Mouse (Mus musculus) lung, embryonic 16.5 days (tissue): Measurements from ENCODE around the gene Fam229a. TPM values are rescaled to one million over a fixed set of nuclear protein-coding genes. Genes with fewer than 3 reads are reported as not detected.

ENCODE experiments used
- ATAC-seq: fragments of 200-750 bp; cut with Nextera tagmentation; 2 replicates; pipeline ENCODE4 v1.8.0; 2017; ENCODE audit warnings: low read depth, mild to moderate bottlenecking, moderate library complexity
- H3K27ac ChIP-seq: fragments of 300-500 bp; sonication (generic); 2 replicates; pipeline ENCODE4 v1.5.1; 2014; ENCODE audit warnings: mild to moderate bottlenecking, control low read depth, low read length
- H3K27me3 ChIP-seq: fragments of 300-500 bp; sonication (generic); 2 replicates; pipeline ENCODE4 v1.6.1; 2014; ENCODE audit warnings: low read depth, low read length, mixed read lengths; ENCODE audit not compliant: control insufficient read depth, insufficient read depth
- H3K36me3 ChIP-seq: fragments of 300-500 bp; sonication (generic); 2 replicates; pipeline ENCODE4 v1.6.1; 2014; ENCODE audit warnings: low read length; ENCODE audit not compliant: control insufficient read depth, insufficient read depth
- H3K4me1 ChIP-seq: fragments of 300-500 bp; sonication (generic); replicated peaks from 2 replicates; pipeline ENCODE4 v1.6.1; 2014; ENCODE audit warnings: low read length, mixed read lengths; ENCODE audit not compliant: control insufficient read depth, insufficient read depth
- H3K4me2 ChIP-seq: fragments of 300-500 bp; sonication (generic); 2 replicates; pipeline ENCODE4 v1.6.1; 2014; ENCODE audit warnings: low read depth, low read length, control low read depth
- H3K4me3 ChIP-seq: fragments of 300-500 bp; sonication (generic); 2 replicates; pipeline ENCODE4 v1.5.1; 2014; ENCODE audit warnings: mild to moderate bottlenecking, low read length, control low read depth
- H3K9ac ChIP-seq: fragments of 300-500 bp; sonication (generic); 2 replicates; pipeline ENCODE4 v1.6.1; 2014; ENCODE audit warnings: low read length, control low read depth
- H3K9me3 ChIP-seq: fragments of 300-500 bp; sonication (generic); 2 replicates; pipeline ENCODE4 v1.6.1; 2016; ENCODE audit warnings: low read length; ENCODE audit not compliant: control insufficient read depth
- WGBS: fragments of 180-500 bp; shearing (Covaris S2); extraction: QIAGEN DNeasy Blood & Tissue Kit; methylation state at CpG from one replicate; pipeline ENCODE4 v1.1.7; 2014; 5-methylcytosine and 5-hydroxymethylcytosine counted together
- polyA plus RNA-seq: library from polyadenylated mRNA; unstranded; fragments of >200 nt; fragmentation: Nextera tagmentation; extraction: Ambion mirVana; gene quantifications from 2 replicates; pipeline ENCODE4 v1.2.1, GENCODE M21; 2015

Fam229a gene
- not detected in 2 replicates for polyA plus RNA-seq

DNA sequence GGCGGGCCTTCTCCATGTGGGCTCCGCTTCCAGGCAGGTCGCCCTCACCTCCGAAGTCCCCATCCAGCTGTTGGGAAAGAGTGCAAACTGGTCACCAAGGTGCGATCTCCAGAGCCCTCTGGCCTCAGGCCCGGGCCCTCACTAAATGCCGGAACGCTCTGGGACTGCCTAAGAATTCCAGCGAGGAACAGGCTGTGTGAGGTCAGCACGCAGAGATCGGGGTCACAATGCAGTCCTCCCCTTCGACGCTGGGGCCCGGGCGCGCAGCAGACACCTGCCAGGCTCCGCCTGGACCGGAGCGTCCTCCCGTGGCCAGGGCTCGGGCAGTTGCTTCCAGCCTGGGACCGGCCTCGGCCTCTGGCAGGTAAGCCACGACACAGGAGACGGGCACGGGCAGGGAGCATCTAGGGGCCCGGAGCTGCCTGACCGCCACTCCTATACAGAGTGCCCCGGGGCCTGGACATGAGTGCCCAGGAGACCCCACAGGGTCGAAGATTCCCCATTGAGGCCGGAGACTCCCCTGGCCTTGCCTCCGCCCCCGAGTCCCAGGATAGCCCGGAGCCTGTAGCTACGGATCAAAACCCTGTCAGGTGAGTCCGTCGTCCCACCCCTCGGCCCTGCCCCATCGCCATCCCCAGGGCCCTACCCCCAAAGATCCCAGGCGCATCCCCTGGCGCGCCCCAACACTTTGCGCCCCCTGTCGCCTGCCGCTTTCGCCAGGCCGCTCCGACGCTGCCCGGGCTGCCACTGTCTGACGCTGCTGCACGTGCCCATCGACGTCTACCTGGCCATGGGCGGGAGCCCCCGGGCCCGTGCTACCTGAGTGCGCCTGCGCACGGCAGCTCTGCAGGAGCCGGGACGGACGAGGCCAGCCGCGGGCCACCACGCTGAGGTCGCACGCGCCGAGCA is at the start of gene Fam229a, which contains the start of gene Tssk3:
Gene Fam229a (plus strand): TSS at position 219 of the 909 bp plus-strand sequence.
Gene Tssk3 (minus strand): TSS at position 51 of the 909 bp plus-strand sequence.
- Histone ChIP-seq H3K9ac (peak within 1 kb of the TSS; percentile 39), H3K4me2 (peak within 1 kb of the TSS; percentile 66), H3K4me1 (peaks cover 14% of the 10 kb centered on the region), H3K9me3 (no peaks in the 10 kb centered on the region), H3K27me3 (peaks cover 13% of the 10 kb centered on the region), H3K27ac (no peak within 1 kb of the TSS), H3K4me3 (peak within 1 kb of the TSS; percentile 43), H3K36me3 (peaks cover 10% of the 10 kb centered on the region; the same call in 1 of the 2 replicates)
- 7% methylated on average over 70 of the region's 70 CpGs for WGBS
- ATAC-seq: peak; percentile 61

DNA sequence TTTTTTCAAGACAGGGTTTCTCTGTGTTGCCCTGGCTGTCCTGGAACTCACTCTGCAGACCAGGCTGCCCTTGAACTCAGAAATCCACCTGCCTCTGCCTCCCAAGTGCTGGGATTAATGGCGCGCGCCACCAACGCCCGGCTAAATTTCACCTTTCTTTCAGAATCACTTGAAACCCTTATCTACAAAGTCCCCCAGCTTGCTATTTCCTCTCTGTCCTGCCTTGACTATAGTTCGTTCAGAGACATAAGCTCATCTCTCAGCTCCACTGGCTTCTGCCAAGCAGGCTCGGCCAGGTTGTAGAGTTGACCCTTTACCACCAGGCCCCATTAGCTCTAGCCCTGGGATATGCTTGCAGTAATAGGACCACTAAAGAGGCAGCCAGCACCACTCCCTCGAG is 43.6 kb upstream of the Fam229a start:
- no peak; the same call in 1 of the 2 replicates for ATAC-seq

DNA sequence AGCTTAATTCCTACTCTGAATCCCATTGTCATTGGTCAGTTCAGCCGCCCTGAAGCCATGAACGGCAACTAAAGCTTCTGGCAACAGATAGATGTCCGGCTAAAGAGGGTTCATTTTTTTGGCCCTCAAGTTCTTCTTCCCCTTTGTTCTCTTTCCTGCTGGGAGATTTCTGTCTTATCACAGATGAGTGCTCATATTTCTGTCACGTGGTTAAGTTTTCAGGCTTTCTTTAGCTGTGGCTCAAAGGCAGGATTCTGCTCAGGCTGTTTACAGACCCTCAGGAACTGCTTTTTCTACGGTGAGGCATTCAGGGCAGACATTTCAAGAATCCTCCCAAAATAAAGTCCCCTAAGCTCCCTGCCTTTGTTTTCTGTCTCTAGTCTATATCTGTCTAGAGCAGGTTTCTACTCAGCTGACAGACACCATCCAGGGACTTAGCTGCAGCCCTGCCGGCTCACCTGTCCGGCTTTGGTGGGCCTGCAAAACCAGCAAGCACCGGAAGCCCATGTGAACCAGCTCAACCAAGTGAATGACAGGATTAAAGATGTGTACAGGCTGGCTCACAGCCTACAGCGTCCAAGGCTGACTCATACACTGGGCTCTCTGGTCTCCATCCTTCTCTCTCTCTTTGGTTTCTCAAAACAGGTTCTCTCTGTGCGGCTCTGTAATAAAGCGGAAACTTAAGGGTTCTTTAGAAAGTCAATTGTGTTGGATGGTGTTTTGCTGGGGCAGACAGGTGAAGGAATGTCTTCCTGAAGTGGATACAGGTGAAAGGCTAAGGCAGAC is 43.0 kb upstream of the Fam229a start:
- WGBS: 56% methylated on average over 11 of the region's 11 CpGs
- Histone ChIP-seq H3K4me1 (no peaks in the 10 kb centered on the region), H3K36me3 (no peaks in the 10 kb centered on the region), H3K9ac (no peak overlapping the region), H3K27me3 (no peaks in the 10 kb centered on the region), H3K4me2 (no peak overlapping the region), H3K4me3 (no peak overlapping the region), H3K27ac (peak overlapping the region; percentile 7; the same call in 1 of the 2 replicates), H3K9me3 (no peaks in the 10 kb centered on the region)
- no peak for ATAC-seq

More for the DNA sequence above, 43.6 kb upstream of the Fam229a start:
- Histone ChIP-seq H3K36me3 (no peaks in the 10 kb centered on the region), H3K9me3 (no peaks in the 10 kb centered on the region), H3K4me3 (no peak overlapping the region), H3K27me3 (no peaks in the 10 kb centered on the region), H3K9ac (no peak overlapping the region), H3K4me2 (no peak overlapping the region), H3K27ac (no peak overlapping the region), H3K4me1 (no peaks in the 10 kb centered on the region)
- WGBS: 68% methylated on average over 8 of the region's 8 CpGs

DNA sequence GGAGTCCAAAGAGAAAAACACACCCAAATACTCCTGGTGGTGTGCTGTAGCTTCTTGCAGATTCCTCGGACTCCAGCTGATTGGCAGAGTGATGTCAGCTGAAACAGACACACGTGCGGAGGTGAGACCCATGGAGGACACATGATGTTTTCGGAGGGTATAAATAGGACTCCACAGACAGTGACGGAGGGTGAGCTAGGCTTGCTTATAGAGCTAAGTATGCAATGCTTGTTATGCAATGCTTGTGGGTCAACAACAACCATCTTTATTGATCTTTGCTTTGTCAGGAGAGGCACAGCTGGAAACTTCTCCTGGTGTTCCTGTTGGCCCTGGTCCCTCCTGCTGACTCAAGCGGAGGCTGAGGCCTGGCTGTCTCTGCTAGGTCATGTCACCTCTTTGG is 42.3 kb upstream of the Fam229a start:
- Histone ChIP-seq H3K4me3 (no peak overlapping the region), H3K9ac (no peak overlapping the region), H3K27me3 (no peaks in the 10 kb centered on the region), H3K36me3 (no peaks in the 10 kb centered on the region), H3K4me2 (no peak overlapping the region), H3K4me1 (no peaks in the 10 kb centered on the region), H3K27ac (no peak overlapping the region), H3K9me3 (no peaks in the 10 kb centered on the region)
- 78% methylated on average over 6 of the region's 6 CpGs for WGBS
- ATAC-seq: no peak

DNA sequence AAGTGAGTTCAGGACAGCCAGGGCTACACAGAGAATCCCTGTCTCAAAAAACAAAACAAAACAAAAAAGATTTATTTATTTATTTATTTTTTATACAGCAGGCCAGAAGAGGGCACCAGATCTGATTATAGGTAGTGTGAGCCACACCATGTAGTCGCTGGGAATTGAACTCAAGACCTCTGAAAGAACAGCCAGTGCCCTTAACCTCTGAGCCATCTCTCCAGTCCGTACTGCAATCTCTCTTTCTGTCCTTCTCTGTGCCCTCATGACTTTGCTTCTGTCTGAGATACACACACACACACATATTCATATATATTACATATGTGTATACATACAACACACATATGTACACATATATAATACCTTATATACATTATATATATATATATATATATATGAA is 40.1 kb upstream of the Fam229a start:
- WGBS: 69% methylated on average over 2 of the region's 2 CpGs
- no peak overlapping the region for H3K27ac ChIP-seq

DNA sequence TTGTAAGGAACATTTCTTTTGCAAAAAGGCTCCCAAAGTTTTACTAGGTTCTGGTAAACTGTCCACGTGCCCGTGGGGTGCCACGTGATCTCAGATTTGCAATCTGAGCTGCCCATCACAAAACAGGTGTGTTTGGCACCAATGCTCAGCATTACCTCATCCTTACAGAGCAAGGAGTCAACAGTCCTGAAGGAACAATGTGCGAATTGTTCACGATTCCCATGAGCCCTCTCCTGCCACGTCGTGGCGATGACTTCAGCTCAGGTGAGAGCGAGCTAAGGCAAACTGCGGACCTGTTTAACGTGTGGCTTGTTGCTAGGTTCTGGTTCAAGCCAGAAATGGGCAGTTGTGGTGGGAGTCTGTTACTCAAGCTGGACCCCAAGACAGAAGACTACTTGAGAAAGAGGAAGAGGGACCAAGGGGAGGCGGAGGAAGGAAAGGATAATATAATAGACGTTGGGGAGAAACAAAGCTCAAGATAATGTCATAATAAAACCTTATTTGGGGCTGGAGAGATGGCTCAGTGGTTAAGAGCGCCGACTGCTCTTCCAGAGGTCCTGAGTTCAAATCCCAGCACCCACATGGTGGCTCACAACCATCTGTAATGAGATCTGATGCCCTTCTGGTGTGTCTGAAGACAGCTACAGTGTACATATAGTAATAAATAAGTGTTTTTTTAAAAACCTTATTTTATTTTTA is 39.4 kb upstream of the Fam229a start:
- 0 out of 2 replicates have a peak, but pooled peaks have one; percentile 45 for ATAC-seq
- H3K9ac ChIP-seq: no peak overlapping the region
- no peaks in the 10 kb centered on the region for H3K9me3 ChIP-seq
- no peaks in the 10 kb centered on the region for H3K4me1 ChIP-seq
- no peaks in the 10 kb centered on the region for H3K36me3 ChIP-seq
- H3K27ac ChIP-seq: no peak overlapping the region
- WGBS: 60% methylated on average over 15 of the region's 15 CpGs
- no peak overlapping the region for H3K4me2 ChIP-seq
- no peak overlapping the region for H3K4me3 ChIP-seq
- H3K27me3 ChIP-seq: no peaks in the 10 kb centered on the region

More for the DNA sequence above, 40.1 kb upstream of the Fam229a start:
- H3K4me2 ChIP-seq: no peak overlapping the region
- no peaks in the 10 kb centered on the region for H3K9me3 ChIP-seq
- H3K36me3 ChIP-seq: no peaks in the 10 kb centered on the region
- no peaks in the 10 kb centered on the region for H3K27me3 ChIP-seq
- no peak for ATAC-seq
- no peaks in the 10 kb centered on the region for H3K4me1 ChIP-seq
- H3K4me3 ChIP-seq: no peak overlapping the region
- no peak overlapping the region for H3K9ac ChIP-seq

DNA sequence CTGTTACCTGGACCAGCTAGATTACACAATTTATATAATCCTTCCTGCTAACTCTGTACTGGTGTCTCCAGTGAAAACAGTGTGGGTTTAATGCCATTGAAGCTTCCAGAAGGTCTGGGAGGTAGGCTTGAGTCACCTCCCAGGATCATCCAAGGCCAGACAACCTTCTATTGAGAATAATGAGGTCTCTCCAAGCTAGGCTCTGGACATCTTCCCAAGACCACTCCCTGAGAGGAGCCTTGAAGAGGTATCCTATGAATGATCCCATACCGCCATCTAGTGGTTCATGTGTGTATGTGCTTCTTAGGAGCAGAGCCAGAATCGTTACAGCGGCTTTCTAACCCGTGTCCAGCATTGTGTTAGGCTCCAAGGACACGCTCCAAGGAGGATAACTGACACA is 35.7 kb upstream of the Fam229a start:
- H3K27me3 ChIP-seq: no peaks in the 10 kb centered on the region
- H3K27ac ChIP-seq: no peak overlapping the region
- no peak overlapping the region for H3K4me3 ChIP-seq
- ATAC-seq: peak; percentile 90
- no peaks in the 10 kb centered on the region for H3K4me1 ChIP-seq
- H3K9me3 ChIP-seq: no peaks in the 10 kb centered on the region
- 3% methylated on average over 5 of the region's 5 CpGs for WGBS
- H3K36me3 ChIP-seq: no peaks in the 10 kb centered on the region
- H3K9ac ChIP-seq: no peak overlapping the region
- no peak overlapping the region for H3K4me2 ChIP-seq

DNA sequence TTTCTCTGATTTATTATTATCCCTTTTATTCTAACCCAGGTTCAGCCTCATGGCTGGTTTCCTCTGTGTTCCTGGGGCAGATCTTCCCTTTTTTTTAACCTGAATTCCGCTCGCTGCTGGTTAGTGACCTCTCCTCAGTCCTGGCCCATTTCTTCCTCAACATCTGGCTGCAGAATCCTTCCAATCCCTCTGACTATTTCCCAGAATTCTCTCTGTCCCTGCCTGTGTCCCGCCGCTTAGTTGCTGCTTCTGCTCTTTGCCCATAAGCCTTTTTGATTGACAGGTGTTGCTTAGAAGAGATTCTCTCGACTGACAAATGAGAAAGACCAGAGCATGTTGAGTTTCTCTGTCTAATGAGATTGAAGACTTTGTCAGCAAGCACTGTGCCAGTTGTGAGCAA is 34.9 kb upstream of the Fam229a start:
- no peak for ATAC-seq
- Histone ChIP-seq H3K36me3 (no peaks in the 10 kb centered on the region), H3K9ac (no peak overlapping the region), H3K4me1 (no peaks in the 10 kb centered on the region), H3K27me3 (no peaks in the 10 kb centered on the region), H3K4me3 (no peak overlapping the region), H3K27ac (no peak overlapping the region), H3K9me3 (no peaks in the 10 kb centered on the region), H3K4me2 (no peak overlapping the region)
- 54% methylated on average over 5 of the region's 5 CpGs for WGBS
